Mouse (Mus musculus) embryonic stem cell, embryonic (primary cell): Measurements from ENCODE around the gene Coq8a.

Experiments
- CTCF ChIA-PET, 4 experiments: fragments of 300-600 bp in 2 of 4; fragments of 350-600 bp in 2 of 4; sonication (Branson Sonifier 250); formaldehyde crosslinking; loops; one replicate each; lab custom pipeline; 2022; ENCODE audit warnings: inconsistent platforms in 2 of 4; lab: Charles Lee
- POLR2A ChIA-PET, 4 experiments: fragments of 300-600 bp in 2 of 4; fragments of 350-600 bp in 2 of 4; sonication (Branson Sonifier 250); formaldehyde crosslinking; loops; one replicate each; lab custom pipeline; 2022; ENCODE audit warnings: antibody characterized with exemption in 4 of 4, inconsistent platforms in 1 of 4; lab: Charles Lee

Coq8a gene

GRCm38 (mm10) chr1:180186371-180186770, 13.0 kb downstream of the Coq8a start:
- ChIA-PET POLR2A (interaction anchor here in 2 of 4 experiments (1.2 to 1.8 kb wide), 2 partner anchors 10 to 29 kb away, joined by 4 to 5 read pairs; no protein-coding TSS in a partner anchor), CTCF (interaction anchor here in 2 of 4 experiments (1.1 to 1.5 kb wide), 2 partner anchors 9 to 248 kb away, joined by 3 read pairs; no protein-coding TSS in a partner anchor)

- ChIA-PET CTCF (interaction anchor here in 1 of 4 experiments (1.5 kb wide), 1 partner anchor 248 kb away, joined by 3 read pairs; no protein-coding TSS in a partner anchor), POLR2A (interaction anchor here in 2 of 4 experiments (1.2 to 1.8 kb wide), 2 partner anchors 10 to 30 kb away, joined by 4 to 5 read pairs; no protein-coding TSS in a partner anchor)
These were observed 13.5 kb downstream of the Coq8a start for GRCm38 (mm10) chr1:180185877-180186276.

- ChIA-PET CTCF (no interaction called here), POLR2A (interaction anchor here in 1 of 4 experiments (1.1 to 1.4 kb wide), 3 partner anchors 11 to 32 kb away, joined by 3 read pairs; no protein-coding TSS in a partner anchor)
These were observed 14.6 kb downstream of the Coq8a start for GRCm38 (mm10) chr1:180184768-180185167.

- ChIA-PET CTCF (interaction anchor here in 2 of 4 experiments (0.7 to 1.9 kb wide), 3 partner anchors 32 to 47 kb away, joined by 3 to 5 read pairs (median 4); no protein-coding TSS in a partner anchor), POLR2A (interaction anchor here in 2 of 4 experiments (0.5 to 1.4 kb wide), 5 partner anchors 11 to 382 kb away, joined by 3 to 7 read pairs (median 3); no protein-coding TSS in a partner anchor)
These were observed 15.8 kb downstream of the Coq8a start for GRCm38 (mm10) chr1:180183525-180184159.

GRCm38 (mm10) chr1:180182731-180183130, 16.7 kb downstream of the Coq8a start:
- CTCF ChIA-PET = interaction anchor here in 3 of 4 experiments (0.9 to 2.5 kb wide), 7 partner anchors 9 to 581 kb away, joined by 3 to 17 read pairs (median 4); no protein-coding TSS in a partner anchor
- POLR2A ChIA-PET = interaction anchor here in 1 of 4 experiments (1.2 kb wide), 1 partner anchor 14 kb away, joined by 5 read pairs; no protein-coding TSS in a partner anchor

GRCm38 (mm10) chr1:180181966-180182319, 17.5 kb downstream of the Coq8a start:
- ChIA-PET POLR2A (interaction anchor here in 3 of 4 experiments (0.6 to 1.2 kb wide), 6 partner anchors 13 to 58 kb away, joined by 3 to 5 read pairs (median 3); no protein-coding TSS in a partner anchor), CTCF (interaction anchor here (0.5 to 2.5 kb wide), 14 partner anchors 9 to 582 kb away, joined by 3 to 17 read pairs (median 4); no protein-coding TSS in a partner anchor)

- POLR2A ChIA-PET = interaction anchor here in 2 of 4 experiments (0.7 to 1.3 kb wide), 5 partner anchors 14 to 59 kb away, joined by 3 read pairs; no protein-coding TSS in a partner anchor
- CTCF ChIA-PET = interaction anchor here (0.6 to 2.5 kb wide), 12 partner anchors 10 to 323 kb away, joined by 3 to 17 read pairs (median 4); no protein-coding TSS in a partner anchor
These were observed 18.0 kb downstream of the Coq8a start for GRCm38 (mm10) chr1:180181304-180181965.

- ChIA-PET CTCF (interaction anchor here in 1 of 4 experiments (1.1 kb wide), 1 partner anchor 35 kb away, joined by 3 read pairs; no protein-coding TSS in a partner anchor), POLR2A (interaction anchor here in 1 of 4 experiments (1.1 to 1.6 kb wide), 5 partner anchors 12 to 159 kb away, joined by 3 to 5 read pairs (median 3); no protein-coding TSS in a partner anchor)
These were observed 19.6 kb downstream of the Coq8a start for GRCm38 (mm10) chr1:180179840-180180239.

- ChIA-PET POLR2A (interaction anchor here in 1 of 4 experiments (1.4 to 2.0 kb wide), 2 partner anchors 17 to 53 kb away, joined by 3 to 4 read pairs; no protein-coding TSS in a partner anchor), CTCF (interaction anchor here in 1 of 4 experiments (1.1 kb wide), 1 partner anchor 36 kb away, joined by 3 read pairs; no protein-coding TSS in a partner anchor)
These were observed 20.3 kb downstream of the Coq8a start for GRCm38 (mm10) chr1:180179100-180179499.

- POLR2A ChIA-PET = interaction anchor here in 1 of 4 experiments (2.0 kb wide), 1 partner anchor 17 kb away, joined by 4 read pairs; no protein-coding TSS in a partner anchor
- CTCF ChIA-PET = no interaction called here
These were observed 21.1 kb downstream of the Coq8a start for GRCm38 (mm10) chr1:180178340-180178739.

- CTCF ChIA-PET = interaction anchor here in 1 of 4 experiments (0.9 kb wide), 1 partner anchor 10 kb away, joined by 3 read pairs; no protein-coding TSS in a partner anchor
- POLR2A ChIA-PET = no interaction called here
These were observed 22.6 kb downstream of the Coq8a start for GRCm38 (mm10) chr1:180176784-180177183.

- POLR2A ChIA-PET = interaction anchor here in 1 of 4 experiments (1.6 kb wide), 1 partner anchor 35 kb away, joined by 4 read pairs; no protein-coding TSS in a partner anchor
- CTCF ChIA-PET = interaction anchor here (0.7 to 5.0 kb wide), 5 partner anchors 11 to 674 kb away, joined by 3 to 13 read pairs (median 4); no protein-coding TSS in a partner anchor
These were observed 23.8 kb downstream of the Coq8a start for GRCm38 (mm10) chr1:180175635-180176034.

- ChIA-PET POLR2A (interaction anchor here in 1 of 4 experiments (1.6 kb wide), 1 partner anchor 35 kb away, joined by 4 read pairs; no protein-coding TSS in a partner anchor), CTCF (interaction anchor here in 3 of 4 experiments (0.7 to 5.0 kb wide), 4 partner anchors 15 to 55 kb away, joined by 3 to 13 read pairs (median 3); no protein-coding TSS in a partner anchor)
These were observed 24.2 kb downstream of the Coq8a start for GRCm38 (mm10) chr1:180175167-180175566.

- ChIA-PET POLR2A (interaction anchor here in 2 of 4 experiments (1.0 to 1.6 kb wide), 2 partner anchors 36 to 41 kb away, joined by 4 read pairs; no protein-coding TSS in a partner anchor), CTCF (interaction anchor here (0.5 to 5.0 kb wide), 11 partner anchors 15 to 327 kb away, joined by 3 to 13 read pairs (median 3); no protein-coding TSS in a partner anchor)
These were observed 24.7 kb downstream of the Coq8a start for GRCm38 (mm10) chr1:180174718-180175117.

GRCm38 (mm10) chr1:180173017-180173416, 26.4 kb downstream of the Coq8a start:
- ChIA-PET POLR2A (interaction anchor here in 1 of 4 experiments (1.2 to 1.8 kb wide), 2 partner anchors 11 to 23 kb away, joined by 3 to 5 read pairs; no protein-coding TSS in a partner anchor), CTCF (interaction anchor here in 2 of 4 experiments (1.3 to 5.0 kb wide), 4 partner anchors 42 to 58 kb away, joined by 3 to 13 read pairs (median 4); no protein-coding TSS in a partner anchor)

GRCm38 (mm10) chr1:180172600-180172999, 26.8 kb downstream of the Coq8a start:
- ChIA-PET CTCF (interaction anchor here in 2 of 4 experiments (1.3 to 5.0 kb wide), 4 partner anchors 42 to 58 kb away, joined by 3 to 13 read pairs (median 4); no protein-coding TSS in a partner anchor), POLR2A (interaction anchor here in 1 of 4 experiments (1.2 to 1.8 kb wide), 2 partner anchors 11 to 23 kb away, joined by 3 to 5 read pairs; no protein-coding TSS in a partner anchor)

GRCm38 (mm10) chr1:180171883-180172282, 27.5 kb downstream of the Coq8a start:
- POLR2A ChIA-PET = interaction anchor here in 1 of 4 experiments (1.2 to 1.8 kb wide), 2 partner anchors 12 to 24 kb away, joined by 3 to 5 read pairs; no protein-coding TSS in a partner anchor

More at GRCm38 (mm10) chr1:180171883-180172282, 27.5 kb downstream of the Coq8a start:
- CTCF ChIA-PET = interaction anchor here in 2 of 4 experiments (1.1 to 5.0 kb wide), 4 partner anchors 43 to 319 kb away, joined by 3 to 13 read pairs (median 4); no protein-coding TSS in a partner anchor
